Mouse (Mus musculus): ENCODE results near the gene Agtpbp1. TPM values are rescaled to one million over a fixed set of nuclear protein-coding genes. Genes with fewer than 3 reads are reported as not detected.

Gene Agtpbp1
- polyA plus RNA-seq, 1 experiment, result 82.5 TPM

DNA sequence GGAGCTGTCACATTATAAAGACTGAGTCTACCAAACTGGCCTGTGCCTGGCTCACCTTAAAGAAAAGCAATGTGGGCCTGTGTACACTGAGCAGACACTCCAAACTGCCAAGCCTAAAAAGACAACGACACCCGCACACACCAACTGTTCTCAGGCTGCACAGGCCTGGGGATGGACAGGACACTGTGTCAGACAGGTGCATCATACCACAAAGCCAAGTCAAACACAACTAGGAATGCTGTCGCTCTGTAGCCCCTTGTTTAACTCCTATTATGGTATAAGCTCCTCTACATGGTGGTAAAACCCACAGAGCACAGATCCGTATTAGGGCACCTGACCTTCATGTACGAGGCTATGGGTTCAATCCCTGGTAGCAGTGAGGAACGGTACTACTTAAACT is 65.5 kb downstream of the Agtpbp1 start:
- Histone ChIP-seq H3K27me3 (ENCODE audit: control insufficient read depth, insufficient read depth, low read length) (no peaks in the 10 kb centered on the region), H3K4me3 (ENCODE audit: control insufficient read depth, low read depth, low read length) (no peak overlapping the region), H3K36me3 (ENCODE audit: control insufficient read depth, insufficient read depth, low read length) (peaks cover 3% of the 10 kb centered on the region; the same call in 1 of the 2 replicates), H3K27ac (ENCODE audit: control insufficient read depth, insufficient read depth, low read depth, low read length) (no peak overlapping the region), H3K4me1 (ENCODE audit: control insufficient read depth, insufficient read depth, low read length) (no peaks in the 10 kb centered on the region)
- TF ChIP-seq CTCF (IDR thresholded peaks at IDR 0.05; ENCODE audit: control insufficient read depth, insufficient read depth, insufficient replicate concordance, low read depth, low read length) (no peak), POLR2A (IDR thresholded peaks at IDR 0.05; ENCODE audit: control insufficient read depth, low read depth, low read length) (no peak)

DNA sequence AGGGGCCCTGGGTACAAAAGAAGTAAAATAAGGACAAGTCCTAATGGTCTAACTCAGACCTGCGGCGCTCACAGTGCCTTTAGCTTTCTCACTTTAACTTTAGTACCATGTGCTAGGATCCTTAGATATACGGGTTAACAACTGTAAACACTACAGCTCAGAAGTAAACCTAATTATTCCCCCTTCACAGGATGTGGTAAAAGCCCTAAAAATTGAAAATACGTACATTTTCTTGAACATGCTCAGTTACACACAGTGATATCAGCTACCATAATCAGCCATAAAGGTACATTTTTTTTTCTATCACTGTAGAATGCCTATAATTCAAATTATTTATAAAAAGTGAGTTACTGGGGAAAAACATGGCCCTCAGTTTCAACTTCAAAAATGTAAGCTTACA is 67.0 kb downstream of the Agtpbp1 start:
- no peaks in the 10 kb centered on the region for H3K4me1 ChIP-seq (ENCODE audit: control insufficient read depth, insufficient read depth, low read length)
- no peak overlapping the region for H3K27ac ChIP-seq (ENCODE audit: control insufficient read depth, insufficient read depth, low read depth, low read length)
- H3K36me3 ChIP-seq (ENCODE audit: control insufficient read depth, insufficient read depth, low read length), result no peaks in the 10 kb centered on the region
- no peak overlapping the region for H3K4me3 ChIP-seq (ENCODE audit: control insufficient read depth, low read depth, low read length)
- TF ChIP-seq POLR2A (IDR thresholded peaks at IDR 0.05; ENCODE audit: control insufficient read depth, low read depth, low read length) (no peak), CTCF (IDR thresholded peaks at IDR 0.05; ENCODE audit: control insufficient read depth, insufficient read depth, insufficient replicate concordance, low read depth, low read length) (no peak)
- H3K27me3 ChIP-seq (ENCODE audit: control insufficient read depth, insufficient read depth, low read length), result no peaks in the 10 kb centered on the region

DNA sequence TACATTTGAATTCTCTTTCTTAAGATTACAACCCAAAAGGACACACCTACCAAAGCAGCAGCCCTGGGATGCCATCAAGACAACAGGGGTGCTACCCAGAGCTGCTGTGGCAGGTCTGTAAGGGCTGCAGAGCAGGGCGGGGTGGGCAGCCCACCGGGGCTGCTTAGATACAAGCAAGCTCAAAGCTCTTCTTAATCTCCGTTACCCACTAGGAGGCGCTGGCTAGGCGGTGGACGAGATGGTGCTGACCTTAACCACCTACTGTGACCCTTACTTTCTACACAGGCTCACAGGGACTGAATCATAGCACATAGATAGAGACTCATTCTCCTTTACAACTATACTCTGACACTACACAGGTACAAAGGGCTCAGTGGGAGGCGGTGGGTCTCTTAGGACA is 70.0 kb downstream of the Agtpbp1 start:
- H3K36me3 ChIP-seq (ENCODE audit: control insufficient read depth, insufficient read depth, low read length), result peaks cover 1% of the 10 kb centered on the region
- H3K4me1 ChIP-seq (ENCODE audit: control insufficient read depth, insufficient read depth, low read length), result no peaks in the 10 kb centered on the region
- TF ChIP-seq POLR2A (IDR thresholded peaks at IDR 0.05; ENCODE audit: control insufficient read depth, low read depth, low read length), result no peak
- TF ChIP-seq CTCF (IDR thresholded peaks at IDR 0.05; ENCODE audit: control insufficient read depth, insufficient read depth, insufficient replicate concordance, low read depth, low read length), result no peak; the same call in 1 of the 2 replicates
- H3K27ac ChIP-seq (ENCODE audit: control insufficient read depth, insufficient read depth, low read depth, low read length), result no peak overlapping the region
- no peaks in the 10 kb centered on the region for H3K27me3 ChIP-seq (ENCODE audit: control insufficient read depth, insufficient read depth, low read length)
- no peak overlapping the region for H3K4me3 ChIP-seq (ENCODE audit: control insufficient read depth, low read depth, low read length)

DNA sequence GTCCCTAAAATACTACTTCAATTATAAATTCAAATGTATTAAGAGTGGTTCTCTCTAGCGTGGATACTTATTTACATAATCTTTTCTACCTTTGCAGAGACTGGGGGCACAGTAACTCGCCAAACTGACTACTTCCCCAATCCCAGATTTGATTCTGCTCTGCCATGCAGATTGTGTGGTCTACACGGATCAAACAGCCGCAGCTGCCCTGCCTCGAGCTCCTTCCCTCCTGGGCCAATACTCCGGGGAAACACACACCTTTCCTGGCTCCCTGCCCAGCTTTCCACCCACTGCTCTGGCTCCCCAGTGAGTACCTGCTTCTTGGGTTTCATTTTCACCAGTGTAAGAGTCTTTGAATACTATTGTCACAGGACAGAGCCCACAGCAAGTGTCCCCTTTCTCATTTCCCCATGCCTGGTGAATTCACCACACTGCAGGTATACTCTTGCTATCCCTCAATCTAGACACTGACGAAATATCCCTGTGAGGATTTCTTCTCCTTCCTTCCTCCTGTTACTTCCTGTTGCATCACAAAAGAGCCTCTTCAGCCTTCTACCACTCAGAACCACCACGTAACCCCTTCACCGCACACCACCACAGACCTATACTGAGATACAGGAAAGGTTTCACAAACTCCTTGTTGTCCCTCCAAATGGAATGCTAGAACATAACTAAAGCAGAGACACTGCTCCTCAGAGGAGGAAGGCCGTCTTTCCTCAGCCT is 75.2 kb downstream of the Agtpbp1 start:
- TF ChIP-seq POLR2A (IDR thresholded peaks at IDR 0.05; ENCODE audit: control insufficient read depth, low read depth, low read length) (no peak), CTCF (IDR thresholded peaks at IDR 0.05; ENCODE audit: control insufficient read depth, insufficient read depth, insufficient replicate concordance, low read depth, low read length) (no peak)
- Histone ChIP-seq H3K27me3 (ENCODE audit: control insufficient read depth, insufficient read depth, low read length) (no peaks in the 10 kb centered on the region), H3K4me1 (ENCODE audit: control insufficient read depth, insufficient read depth, low read length) (no peaks in the 10 kb centered on the region), H3K36me3 (ENCODE audit: control insufficient read depth, insufficient read depth, low read length) (peaks cover 1% of the 10 kb centered on the region), H3K4me3 (ENCODE audit: control insufficient read depth, low read depth, low read length) (no peak overlapping the region), H3K27ac (ENCODE audit: control insufficient read depth, insufficient read depth, low read depth, low read length) (no peak overlapping the region)

DNA sequence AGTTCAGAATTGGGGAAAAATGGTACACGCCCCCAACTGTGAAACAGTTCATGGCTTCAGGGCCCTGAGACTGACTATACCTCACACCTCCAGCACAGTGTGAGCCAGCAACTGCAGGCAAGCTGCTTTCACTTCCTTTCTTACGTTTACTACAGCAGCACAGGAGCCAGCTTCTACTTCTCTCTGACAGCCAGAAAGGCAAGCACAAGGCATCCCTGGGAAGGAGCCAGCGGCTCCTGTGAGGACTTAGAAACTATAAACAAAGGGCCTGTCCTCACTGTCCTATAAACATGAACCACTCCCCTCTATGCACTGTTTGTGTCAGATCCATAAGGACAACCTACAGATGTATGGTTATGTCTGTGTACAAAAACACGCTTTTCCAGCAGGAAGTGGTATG is 76.4 kb downstream of the Agtpbp1 start:
- H3K4me1 ChIP-seq (ENCODE audit: control insufficient read depth, insufficient read depth, low read length), result no peaks in the 10 kb centered on the region
- H3K27me3 ChIP-seq (ENCODE audit: control insufficient read depth, insufficient read depth, low read length), result no peaks in the 10 kb centered on the region
- TF ChIP-seq POLR2A (IDR thresholded peaks at IDR 0.05; ENCODE audit: control insufficient read depth, low read depth, low read length), result no peak
- TF ChIP-seq CTCF (IDR thresholded peaks at IDR 0.05; ENCODE audit: control insufficient read depth, insufficient read depth, insufficient replicate concordance, low read depth, low read length), result no peak
- H3K36me3 ChIP-seq (ENCODE audit: control insufficient read depth, insufficient read depth, low read length), result peaks cover 2% of the 10 kb centered on the region
- H3K27ac ChIP-seq (ENCODE audit: control insufficient read depth, insufficient read depth, low read depth, low read length), result no peak overlapping the region
- no peak overlapping the region for H3K4me3 ChIP-seq (ENCODE audit: control insufficient read depth, low read depth, low read length)

DNA sequence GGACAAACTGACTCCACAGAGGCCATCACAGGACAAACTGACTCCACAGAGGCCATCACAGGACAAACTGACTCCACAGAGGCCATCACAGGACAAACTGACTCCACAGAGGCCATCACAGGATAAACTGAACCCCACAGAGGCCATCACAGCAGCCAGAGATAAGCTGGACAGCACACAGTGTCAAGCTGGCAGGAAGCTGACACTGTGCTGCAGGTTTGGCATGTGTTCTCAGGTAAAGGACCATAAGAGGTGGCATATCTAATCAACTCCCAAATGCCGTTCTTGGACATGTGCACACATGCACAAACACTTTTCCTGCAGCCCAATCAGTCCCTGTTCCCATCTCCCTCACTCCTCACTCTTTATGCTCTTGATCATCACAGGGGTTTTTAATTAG is 78.6 kb downstream of the Agtpbp1 start:
- peaks cover 2% of the 10 kb centered on the region for H3K36me3 ChIP-seq (ENCODE audit: control insufficient read depth, insufficient read depth, low read length)
- H3K4me3 ChIP-seq (ENCODE audit: control insufficient read depth, low read depth, low read length), result no peak overlapping the region

DNA sequence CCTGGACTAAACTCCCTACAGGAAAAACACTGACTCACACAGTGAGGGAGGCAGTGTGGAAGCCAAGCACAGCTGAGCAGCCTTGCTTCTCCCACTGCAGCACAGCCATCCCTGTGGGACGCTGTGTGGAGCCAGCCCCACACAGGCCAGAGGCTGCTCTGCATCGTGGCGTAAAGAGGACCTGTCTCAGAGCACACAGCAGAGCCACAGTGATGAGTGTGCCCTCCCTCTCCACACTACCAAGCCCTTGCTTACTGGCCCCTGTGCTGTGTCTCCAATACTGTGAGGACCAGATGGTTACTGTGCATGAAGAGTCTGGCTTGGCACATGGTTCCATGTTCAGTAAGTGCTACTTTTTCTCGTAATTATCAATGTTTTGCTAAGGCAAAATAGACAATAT is 79.2 kb downstream of the Agtpbp1 start:
- H3K4me3 ChIP-seq (ENCODE audit: control insufficient read depth, low read depth, low read length), result no peak overlapping the region
- no peak overlapping the region for H3K27ac ChIP-seq (ENCODE audit: control insufficient read depth, insufficient read depth, low read depth, low read length)
- TF ChIP-seq CTCF (IDR thresholded peaks at IDR 0.05; ENCODE audit: control insufficient read depth, insufficient read depth, insufficient replicate concordance, low read depth, low read length), result no peak
- TF ChIP-seq POLR2A (IDR thresholded peaks at IDR 0.05; ENCODE audit: control insufficient read depth, low read depth, low read length), result no peak
- peaks cover 2% of the 10 kb centered on the region for H3K36me3 ChIP-seq (ENCODE audit: control insufficient read depth, insufficient read depth, low read length)
- H3K4me1 ChIP-seq (ENCODE audit: control insufficient read depth, insufficient read depth, low read length), result no peaks in the 10 kb centered on the region
- no peaks in the 10 kb centered on the region for H3K27me3 ChIP-seq (ENCODE audit: control insufficient read depth, insufficient read depth, low read length)

More for the DNA sequence above, 78.6 kb downstream of the Agtpbp1 start:
- H3K27me3 ChIP-seq (ENCODE audit: control insufficient read depth, insufficient read depth, low read length), result no peaks in the 10 kb centered on the region
- no peaks in the 10 kb centered on the region for H3K4me1 ChIP-seq (ENCODE audit: control insufficient read depth, insufficient read depth, low read length)
- TF ChIP-seq CTCF (IDR thresholded peaks at IDR 0.05; ENCODE audit: control insufficient read depth, insufficient read depth, insufficient replicate concordance, low read depth, low read length) (no peak), POLR2A (IDR thresholded peaks at IDR 0.05; ENCODE audit: control insufficient read depth, low read depth, low read length) (no peak)
- no peak overlapping the region for H3K27ac ChIP-seq (ENCODE audit: control insufficient read depth, insufficient read depth, low read depth, low read length)
